Mouse (Mus musculus) WW6 (cell line): Measurements from ENCODE around the gene Dram2.
"Not testable (repeated sequence)": the region's sequence is repeated elsewhere in the genome, so short reads cannot be mapped to it uniquely, and the experiment has no call there.

ENCODE experiments used
- DNase-seq: peaks from one replicate; pipeline ENCODE4 v3.0.0-alpha.2; 2013; ENCODE audit warnings: low read depth, low spot score

Dram2 gene

DNA sequence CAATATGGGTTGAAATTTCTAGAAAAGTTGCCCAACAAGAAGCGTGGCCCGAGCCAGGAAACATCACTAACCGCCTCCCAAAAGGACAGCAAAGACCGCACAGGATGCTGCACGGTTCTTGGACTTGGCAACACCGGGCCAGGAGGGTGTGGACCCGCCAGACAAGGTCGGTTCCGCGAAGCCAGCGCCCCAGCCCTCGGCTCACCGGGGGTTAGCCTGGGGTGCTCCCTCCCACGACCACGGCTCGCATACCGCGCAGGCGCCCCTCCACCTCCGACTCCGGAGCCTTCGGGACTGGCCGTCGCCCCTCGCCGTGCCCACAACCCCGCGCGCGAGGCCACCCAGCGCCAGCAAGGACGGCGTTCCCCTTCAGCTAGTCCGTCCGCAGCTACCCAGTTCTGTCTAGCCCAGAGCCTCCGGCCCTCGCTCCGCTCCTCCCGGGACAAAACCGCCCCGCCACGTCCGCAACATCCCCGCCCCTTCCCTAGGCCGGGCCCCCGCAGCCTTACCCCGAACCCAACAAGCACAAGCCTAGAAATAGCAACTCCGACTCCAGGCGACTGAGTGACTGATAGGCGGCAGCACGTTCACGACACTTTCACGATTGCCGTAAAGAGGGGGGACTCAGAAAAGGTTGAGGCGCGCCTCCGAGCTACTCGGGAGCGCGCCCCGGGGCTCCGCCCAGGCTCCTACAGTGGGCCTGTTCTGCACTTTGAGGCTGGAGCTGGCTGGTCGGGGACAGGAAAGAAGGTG is at the start of gene Dram2, which contains the start of gene Cept1:
Gene Dram2 (plus strand): TSS at position 628 of the 753 bp plus-strand sequence.
Gene Cept1 (minus strand): TSS at position 632 of the 753 bp plus-strand sequence.
- DNase-seq: peak; percentile 87

DNA sequence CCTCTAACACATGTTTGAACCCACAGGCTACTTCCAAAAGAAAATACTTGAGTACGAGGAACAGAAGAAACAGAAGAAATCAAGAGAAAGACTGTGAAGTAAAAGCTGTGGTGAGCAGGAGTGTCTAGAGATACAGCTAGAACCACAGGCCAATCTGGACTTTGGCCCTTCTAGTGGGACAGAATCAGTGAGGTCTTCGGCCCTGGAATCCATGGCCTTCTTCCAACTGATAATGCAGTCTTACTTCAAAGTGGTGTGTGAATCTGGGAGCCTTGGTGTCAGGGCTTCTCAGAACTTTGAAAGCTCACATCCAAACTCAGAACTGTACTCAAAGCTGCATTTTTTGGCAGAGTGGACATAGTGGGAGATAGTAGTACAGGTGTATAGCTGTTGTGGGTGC is 47.1 kb upstream of the Dram2 start:
- no peak for DNase-seq

DNA sequence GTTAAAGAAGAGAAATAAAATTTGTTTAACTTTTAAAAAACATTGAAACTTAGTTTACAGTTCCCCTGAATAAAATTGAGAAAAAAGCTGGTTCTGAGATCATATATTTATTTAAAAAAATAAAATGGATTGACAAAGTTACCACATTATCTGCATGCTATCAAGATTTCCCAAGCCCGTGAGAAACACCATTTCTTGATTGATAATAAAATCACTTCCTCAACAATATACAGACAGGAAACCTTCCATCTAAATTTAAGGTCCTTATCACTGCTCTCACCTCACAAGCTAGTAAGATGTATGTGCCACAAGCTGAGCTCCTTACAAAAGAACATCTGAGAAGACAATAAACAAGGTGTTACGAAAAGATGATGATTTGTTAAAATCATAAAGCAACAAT is 44.7 kb upstream of the Dram2 start:
- DNase-seq: no peak

DNA sequence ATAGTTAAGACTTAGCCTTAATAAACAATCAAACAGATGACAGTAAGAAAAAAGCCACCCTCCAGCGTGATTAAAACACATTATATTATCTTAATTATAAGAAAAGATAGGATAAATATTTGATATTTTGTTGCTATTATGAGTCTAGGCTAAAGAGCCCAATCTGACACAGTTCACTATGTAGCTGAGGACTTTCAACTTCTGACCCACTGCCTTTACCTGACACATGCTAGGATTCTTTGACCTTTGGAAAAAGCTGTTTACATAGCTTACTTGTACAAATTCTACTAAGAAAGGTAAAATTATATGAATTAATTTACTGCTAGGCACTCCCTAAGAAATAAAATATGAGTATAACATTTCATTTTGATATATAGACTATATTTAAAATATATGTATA is 36.9 kb upstream of the Dram2 start:
- DNase-seq: no peak

DNA sequence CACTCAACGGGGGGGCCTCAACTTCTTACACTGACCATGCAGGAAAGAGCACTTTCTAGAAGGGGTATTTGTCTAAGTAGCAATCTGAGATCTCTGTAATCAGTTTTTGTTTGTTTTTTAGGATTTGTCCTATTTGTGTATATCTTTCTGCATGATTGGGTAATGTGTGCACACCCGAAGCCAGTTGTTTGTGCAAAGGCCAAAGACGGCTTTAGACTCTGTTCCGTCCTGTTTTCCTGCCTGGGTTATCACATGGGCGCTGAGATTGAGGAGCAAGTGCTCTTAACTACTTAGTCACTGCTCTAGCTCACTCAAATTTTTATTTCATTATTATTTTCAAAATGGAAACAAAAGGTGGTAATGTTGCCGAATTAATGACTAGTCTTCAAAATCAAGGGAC is 32.6 kb upstream of the Dram2 start:
- no peak for DNase-seq

DNA sequence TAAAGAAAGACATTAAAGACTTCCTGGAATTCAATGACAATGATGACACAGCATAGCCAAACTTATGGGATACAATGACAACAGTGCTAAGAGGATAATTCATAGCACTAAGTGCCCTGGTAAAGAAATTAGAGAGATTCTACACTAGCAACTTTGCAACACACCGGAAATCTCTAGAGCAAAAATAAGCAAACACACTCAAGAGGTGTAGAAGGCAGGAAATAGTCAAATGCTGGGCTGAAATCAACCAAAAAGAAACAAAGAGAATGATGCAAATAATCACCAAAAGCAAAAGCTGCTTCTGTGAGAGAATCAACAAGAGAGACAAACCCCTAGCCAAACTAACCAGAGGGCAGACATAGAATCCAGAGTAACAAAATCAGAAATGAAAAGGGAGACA is 24.9 kb upstream of the Dram2 start:
- no peak for DNase-seq

DNA sequence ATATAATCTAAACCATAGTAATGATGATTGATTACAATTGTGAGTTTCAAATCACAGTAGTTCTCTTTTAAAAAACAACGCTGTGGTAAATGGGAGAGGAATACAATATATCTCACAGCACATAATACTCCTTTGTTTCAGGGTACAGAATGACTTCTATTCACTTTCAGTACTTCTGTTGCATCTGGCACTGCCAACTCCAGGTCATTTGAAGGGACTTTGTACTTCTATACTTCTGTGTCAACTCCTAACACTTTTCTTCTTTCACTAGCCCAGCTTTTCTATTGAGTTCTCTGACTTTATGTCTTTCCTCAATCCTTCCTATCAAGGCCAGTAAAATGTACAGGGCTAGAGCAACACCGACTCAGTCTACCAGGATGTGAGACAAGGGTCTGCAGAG is 21.2 kb upstream of the Dram2 start:
- DNase-seq: no peak

DNA sequence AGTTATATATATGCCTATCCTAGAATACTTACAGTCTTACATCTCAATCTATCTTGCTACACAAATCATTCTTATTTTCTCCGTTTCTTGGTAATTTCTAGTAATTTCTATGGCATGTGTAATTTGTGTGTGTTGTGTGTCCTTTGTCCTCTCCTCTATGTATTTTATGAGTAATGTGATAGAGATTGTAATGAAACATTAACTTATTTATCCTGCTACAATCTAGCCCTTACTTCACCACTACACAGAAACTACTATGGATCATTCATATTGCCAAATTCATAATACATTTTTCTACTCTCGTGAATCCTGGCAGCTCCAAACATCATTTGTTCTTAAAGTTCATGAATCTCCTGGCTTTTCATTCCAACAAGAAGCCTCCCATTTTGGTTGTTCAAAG is 19.6 kb upstream of the Dram2 start:
- no peak for DNase-seq

DNA sequence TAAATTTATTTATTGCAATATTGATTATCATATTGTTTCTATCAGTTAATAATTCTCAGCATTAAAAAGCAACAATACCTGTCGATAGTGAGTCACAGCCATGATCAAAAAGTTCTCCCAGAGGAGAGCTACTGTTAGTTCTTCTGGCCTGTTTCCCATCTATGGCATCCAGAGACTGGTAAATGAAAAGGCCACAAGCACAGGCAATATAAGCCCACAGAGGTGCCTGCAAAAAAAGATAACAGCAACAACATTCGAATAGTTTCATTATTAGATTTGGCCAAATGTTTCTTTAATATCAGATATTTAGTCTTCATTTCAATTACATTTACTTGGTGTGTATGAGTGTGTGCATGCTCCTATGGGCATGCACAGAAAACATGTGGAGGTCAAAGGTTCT is 14.3 kb upstream of the Dram2 start:
- DNase-seq: no peak

DNA sequence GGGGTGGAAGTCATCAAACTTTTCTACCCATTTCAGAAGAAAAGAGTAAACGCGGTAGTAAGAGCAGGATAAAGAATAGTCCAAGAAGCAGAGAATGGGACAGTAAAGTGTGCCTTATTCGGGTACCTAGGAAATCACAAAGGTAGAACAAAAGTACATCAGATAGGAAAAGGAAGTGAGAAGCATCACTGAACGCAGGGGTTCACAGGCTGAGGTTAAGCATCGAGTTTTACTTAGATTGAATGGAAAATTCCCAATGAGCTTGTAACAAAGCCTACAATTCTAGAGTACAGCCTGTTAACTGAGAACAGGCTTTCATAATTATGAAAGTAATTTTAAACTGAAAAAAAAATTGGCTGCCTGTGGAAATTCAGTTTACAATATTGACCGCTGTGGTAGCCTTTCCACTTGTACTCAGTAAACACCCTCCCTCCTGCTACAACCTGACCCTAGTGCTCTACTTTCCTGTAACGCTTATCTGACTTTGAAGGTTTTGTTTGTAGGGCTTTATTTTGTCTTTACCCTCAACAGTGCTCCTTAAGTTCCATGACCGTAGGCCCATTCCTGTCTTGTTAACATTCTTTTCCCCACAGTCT is 2.8 kb upstream of the Dram2 start:
- no peak for DNase-seq

DNA sequence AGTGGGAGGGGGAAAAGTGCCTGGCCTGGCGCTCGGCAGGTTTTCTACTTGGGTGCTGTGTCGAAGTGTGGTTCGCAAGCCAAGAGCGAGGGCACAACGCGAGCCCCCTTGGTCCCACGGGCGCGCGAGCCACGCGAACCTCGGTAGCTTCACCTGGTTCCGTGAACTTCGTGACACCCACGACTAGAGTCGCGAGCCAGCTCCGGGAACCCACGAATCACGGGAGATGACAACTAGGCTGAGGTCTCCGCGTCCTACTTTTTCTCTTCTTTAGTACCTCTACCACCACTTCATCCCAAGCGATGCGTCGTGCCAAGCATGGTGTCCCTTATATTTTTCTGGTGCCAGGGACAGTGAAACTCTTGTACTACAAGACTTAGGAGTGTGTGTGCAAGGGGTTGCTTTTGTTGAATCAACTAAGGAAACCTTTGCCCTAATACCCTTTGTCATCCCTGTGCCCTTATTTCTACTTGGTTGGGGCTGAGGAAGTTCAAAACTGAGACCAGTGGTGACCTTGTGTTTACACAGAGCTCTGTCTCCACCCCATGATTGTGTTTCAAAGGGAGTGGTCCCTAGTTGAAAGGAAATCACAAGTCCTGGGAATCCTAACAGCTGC is 434 bp downstream of the Dram2 start:
- peak; percentile 11 for DNase-seq

DNA sequence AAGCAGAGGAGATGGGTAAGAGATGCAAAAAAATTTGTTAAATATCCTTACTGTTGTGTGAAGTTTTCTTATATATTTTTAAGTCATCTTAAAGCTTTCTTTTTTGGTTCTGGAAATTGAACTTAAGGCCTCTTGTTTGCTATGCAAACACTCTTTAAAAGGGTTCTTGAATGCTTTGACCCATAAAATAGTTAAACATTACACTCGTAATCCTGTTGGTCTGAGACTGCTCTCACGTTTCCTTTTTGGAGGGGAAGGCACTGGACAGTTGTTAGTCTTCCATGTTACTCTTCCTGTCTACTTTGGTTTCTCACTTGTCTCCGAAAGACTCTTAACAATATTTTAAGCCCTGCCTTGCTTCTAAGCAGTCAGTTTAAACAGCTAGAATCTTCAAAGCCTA is 1.4 kb downstream of the Dram2 start:
- DNase-seq: no peak

DNA sequence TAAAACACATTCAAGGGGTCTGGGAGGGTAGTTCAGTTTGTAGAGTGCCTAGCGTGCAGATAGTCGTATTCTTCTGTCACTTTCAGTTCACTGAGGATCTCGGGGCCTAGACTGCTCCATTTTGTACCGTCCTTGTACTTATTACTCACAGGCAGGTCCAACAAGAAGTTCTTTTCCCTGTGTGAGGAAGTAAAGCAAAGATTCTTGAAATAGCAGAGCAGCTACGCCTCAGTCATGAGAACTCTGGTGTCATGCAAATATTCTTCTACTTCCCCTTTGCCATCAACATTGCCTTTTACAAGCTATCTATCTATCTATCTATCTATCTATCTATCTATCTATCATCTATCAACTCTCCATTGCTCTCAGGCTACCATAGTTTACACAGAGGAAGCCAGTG is 5.8 kb downstream of the Dram2 start:
- no peak for DNase-seq

DNA sequence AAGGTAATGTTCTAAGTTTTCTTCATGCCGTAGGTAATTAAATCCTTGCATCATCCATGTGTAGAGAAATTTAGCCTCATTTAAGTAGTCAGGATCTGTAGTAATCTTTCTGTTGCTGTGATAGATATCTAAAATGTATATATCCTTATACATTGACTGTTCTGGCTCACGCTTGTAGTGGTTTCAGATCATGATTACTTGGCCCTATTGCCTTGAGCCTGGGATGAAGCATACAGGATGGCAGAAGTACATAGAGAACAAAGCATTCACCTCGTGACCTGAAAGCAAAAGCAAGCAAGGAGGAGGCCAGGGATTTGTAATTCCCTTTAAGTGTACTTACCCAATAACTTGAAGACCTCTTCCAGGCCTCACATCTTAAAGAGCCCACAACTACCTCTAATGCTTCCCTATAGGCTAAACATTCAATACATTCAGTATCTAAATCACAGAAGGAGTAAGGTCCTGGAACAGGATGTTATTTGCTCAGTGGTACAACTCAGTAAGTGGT is 8.2 kb downstream of the Dram2 start:
- no peak for DNase-seq

DNA sequence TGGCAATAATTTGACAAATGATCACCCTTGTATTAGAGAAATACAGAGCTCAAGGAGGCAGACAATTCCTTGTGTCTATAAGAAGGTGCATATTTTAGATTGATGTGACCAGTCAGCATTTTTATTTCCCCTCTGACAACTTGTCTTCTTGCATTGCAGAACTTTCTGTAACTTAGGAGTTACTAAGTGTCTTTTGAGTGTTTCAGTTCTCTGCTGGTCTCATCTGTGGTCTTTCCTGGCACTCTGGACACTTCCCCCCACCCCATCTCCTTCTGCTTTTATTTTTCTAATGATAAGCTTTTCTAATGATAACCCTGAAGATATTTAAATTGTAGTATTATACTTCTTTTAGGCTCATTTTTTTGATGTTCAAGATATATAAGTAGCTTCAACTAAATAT is 10.7 kb downstream of the Dram2 start:
- no peak for DNase-seq

DNA sequence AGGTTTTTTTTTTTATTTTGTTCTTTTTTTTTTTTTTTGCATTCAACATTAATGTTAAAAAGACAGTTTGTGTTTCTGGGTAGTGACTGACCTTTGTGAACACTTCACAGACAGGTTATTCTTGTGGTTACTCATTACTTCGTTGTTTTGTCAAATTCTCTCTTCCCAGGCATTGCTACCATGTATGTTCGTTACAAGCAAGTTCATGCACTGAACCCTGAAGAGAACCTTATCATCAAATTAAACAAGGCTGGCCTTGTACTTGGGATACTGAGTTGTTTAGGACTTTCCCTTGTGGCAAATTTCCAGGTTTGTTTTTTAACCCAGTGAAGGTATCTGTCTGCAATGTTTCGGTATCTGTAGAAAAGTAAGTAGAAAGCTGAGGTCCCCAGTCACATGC is 18.3 kb downstream of the Dram2 start:
- no peak for DNase-seq

DNA sequence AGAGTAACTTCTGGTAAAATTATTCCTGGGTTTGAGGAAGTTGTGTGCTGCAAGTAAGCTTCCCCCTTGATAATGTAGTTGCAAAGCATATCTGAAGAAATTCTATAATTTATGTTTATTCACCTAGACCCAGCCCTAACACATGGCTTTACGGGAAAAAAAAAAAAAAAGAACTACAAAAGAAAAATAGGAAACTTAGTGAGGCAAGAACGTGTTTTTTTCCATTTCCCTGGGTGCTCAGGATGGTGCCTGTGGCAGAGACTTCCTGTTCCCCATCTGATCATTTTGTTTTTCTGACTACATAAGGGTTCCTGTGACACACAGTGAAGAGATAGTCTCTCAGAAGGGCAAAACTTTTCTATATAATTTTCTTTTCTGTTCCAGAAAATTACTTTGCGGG is 25.6 kb downstream of the Dram2 start:
- DNase-seq: no peak

DNA sequence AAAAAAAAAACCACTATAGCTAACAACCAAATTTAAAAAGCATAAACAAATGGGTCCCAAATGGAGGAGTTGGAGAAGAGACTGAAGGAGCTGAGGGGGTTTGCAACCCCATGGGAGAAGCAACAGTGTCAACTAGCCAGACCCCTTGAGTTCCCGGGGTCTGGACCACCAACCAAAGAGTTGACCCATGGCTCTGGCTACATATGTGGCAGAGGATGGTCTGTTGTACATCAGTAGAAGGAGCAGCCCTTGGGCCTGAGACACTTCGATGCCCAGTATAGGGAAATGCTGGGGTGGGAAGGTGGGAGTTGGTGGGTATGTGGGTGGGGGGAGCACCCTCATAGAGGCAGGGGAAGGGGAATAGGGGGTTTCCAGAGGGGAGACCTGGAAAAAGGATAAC is 31.7 kb downstream of the Dram2 start:
- no peak for DNase-seq

DNA sequence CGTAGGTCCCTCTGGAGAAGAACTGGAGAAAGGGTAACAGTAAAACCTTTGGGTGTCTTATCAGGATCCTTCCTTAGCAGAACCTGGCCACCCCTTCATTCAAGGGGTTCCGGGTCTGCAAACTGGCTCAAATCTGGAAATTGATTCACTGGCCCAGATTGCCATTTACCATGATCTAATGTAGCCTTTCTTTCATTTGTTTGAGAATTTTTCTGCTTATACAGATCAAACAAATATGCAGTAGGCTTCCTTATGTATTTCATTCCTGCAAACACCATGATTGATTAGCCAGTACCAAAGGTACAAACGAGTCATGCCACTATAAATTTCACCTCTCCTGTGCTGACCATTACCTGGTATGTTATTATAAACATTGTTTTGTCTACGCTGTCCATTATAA is 46.0 kb downstream of the Dram2 start:
- not testable (repeated sequence) for DNase-seq

DNA sequence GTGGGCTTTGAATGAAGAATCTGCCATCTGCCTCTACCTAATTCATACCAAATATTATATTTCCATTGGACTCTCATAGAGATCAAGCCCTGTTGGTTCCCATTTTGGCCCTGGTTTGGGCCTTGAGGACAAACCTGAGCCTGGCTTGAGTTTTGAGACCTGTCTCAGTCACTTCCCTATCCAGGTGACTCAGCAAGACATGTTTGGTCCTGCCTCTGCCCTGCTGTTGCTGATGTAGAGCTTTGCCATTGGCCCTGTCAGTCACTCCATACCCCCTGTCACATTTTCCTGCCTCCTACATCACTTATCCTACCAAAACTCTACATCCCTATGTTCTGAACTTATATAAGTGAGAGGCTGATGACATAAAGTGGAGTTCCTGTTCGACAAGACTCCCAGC is 70.5 kb downstream of the Dram2 start:
- no peak for DNase-seq
